Mouse (Mus musculus): ENCODE measurements around the gene Gm11096.
A peak's percentile ranks its signal among the peaks of the same experiment; 100 is the strongest.

The Gm11096 gene

GRCm38 (mm10) chr17:81480351-81481161 lies 39.0 kb downstream of the Gm11096 start:
- peak; percentile 69 for DNase-seq (ENCODE audit: low spot score)

DNA sequence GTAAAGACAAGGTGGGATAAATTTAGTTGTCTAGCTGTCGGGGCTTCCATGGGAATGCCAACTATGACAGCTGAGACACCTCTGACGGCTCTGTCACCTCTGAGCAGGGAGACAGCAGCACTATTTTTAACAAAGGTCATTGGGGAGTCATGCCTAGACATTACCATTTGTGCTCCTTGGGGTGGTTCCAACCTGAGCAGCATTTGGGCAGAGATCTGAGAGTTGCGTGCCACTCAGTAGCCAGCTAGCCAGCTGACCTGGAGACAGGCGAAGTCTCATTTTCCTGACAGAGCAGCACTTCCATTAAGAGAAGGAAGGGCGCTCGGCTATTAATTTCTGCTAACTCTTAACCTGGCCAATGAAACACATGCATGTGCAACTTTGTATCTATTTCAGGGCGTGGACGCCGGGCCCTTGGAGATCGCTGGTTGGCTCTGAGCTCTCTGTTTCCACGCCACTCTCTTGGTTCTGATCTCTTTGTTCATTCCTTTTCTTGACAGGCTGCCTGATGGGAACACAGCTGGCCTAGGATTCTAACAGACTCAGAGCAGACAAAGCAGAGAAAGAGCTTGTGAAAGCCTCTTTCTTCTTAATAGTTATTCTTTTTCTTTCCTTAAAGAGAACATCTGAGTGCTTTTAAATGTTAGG lies 40.4 kb downstream of the Gm11096 start:
- peak; percentile 73 for DNase-seq (ENCODE audit: low spot score)

DNA sequence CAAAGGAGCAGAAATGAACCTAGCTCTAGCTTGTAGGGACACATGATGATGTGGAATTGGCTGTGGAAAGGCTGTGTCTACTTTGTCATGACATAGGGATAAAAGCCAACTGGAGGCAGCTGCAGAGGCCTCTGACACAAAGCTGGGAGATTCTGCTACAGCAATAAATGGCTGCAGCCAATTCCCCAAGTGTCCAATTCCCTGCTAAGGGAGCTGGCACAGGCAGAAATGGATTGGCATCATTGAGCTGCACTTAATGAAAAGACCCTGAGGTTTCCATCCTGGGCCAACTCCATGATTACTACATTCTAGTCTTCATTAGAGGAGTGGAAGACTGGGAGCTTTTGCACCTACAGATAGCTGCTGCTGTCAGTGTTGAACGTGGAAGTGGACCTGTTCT lies 44.8 kb downstream of the Gm11096 start:
- no peak for DNase-seq (ENCODE audit: low spot score)
